In genomic region chr8:47905256-47905655, GRCm38 (mm10) we compare ENCODE assay signal across 31 mouse cellular contexts.
"Had no signal": no experiment of that assay in that cellular context is flagged by ENCODE, and none has a peak within 500 bp of the region (broad histone marks: within the 10 kb centered on the region; RNA-seq: fewer than 3 reads in every experiment).

No protein-coding gene starts in this region.

- H3K4me2 ChIP-seq: limb, embryonic 12.5 days; limb, embryonic 13.5 days; limb, embryonic 15.5 days; liver, embryonic 11.5 days; liver, embryonic 12.5 days; liver, embryonic 13.5 days; liver, embryonic 15.5 days; lung, embryonic 14.5 days; lung, embryonic 15.5 days; midbrain, embryonic 12.5 days; midbrain, embryonic 13.5 days; midbrain, embryonic 15.5 days had no signal

- H3K36me3 ChIP-seq: liver, embryonic 12.5 days; liver, embryonic 13.5 days; liver, embryonic 15.5 days; midbrain, embryonic 12.5 days; midbrain, embryonic 13.5 days; midbrain, embryonic 15.5 days had no signal

- H3K4me1 ChIP-seq: limb, embryonic 10.5 days; limb, embryonic 12.5 days; limb, embryonic 13.5 days; limb, embryonic 15.5 days; liver, embryonic 12.5 days; liver, embryonic 13.5 days; liver, embryonic 15.5 days; megakaryocyte, embryonic 14.5 days; midbrain, embryonic 10.5 days; midbrain, embryonic 12.5 days; midbrain, embryonic 13.5 days; midbrain, embryonic 15.5 days had no signal

- H3K4me3 ChIP-seq: left cerebral cortex, adult 2 months; limb, embryonic 10.5 days; limb, embryonic 12.5 days; limb, embryonic 13.5 days; limb, embryonic 15.5 days; liver, embryonic 12.5 days; liver, embryonic 13.5 days; liver, embryonic 15.5 days; lung, embryonic 15.5 days; megakaryocyte, embryonic 14.5 days; midbrain, embryonic 10.5 days; midbrain, embryonic 12.5 days; midbrain, embryonic 13.5 days; midbrain, embryonic 15.5 days; myocyte had no signal

- DNase-seq: left cerebral cortex, postnatal 4 days; liver; liver, embryonic 13.5 days; liver, postnatal 0 days; lung, adult 18-20 months; lung, adult 2 months; lung, embryonic 14.5 days; lung, postnatal 10 days; lung, postnatal 14 days; lung, postnatal 36 days; lung, postnatal 4 days; midbrain, embryonic 14.5 days had no signal

- H3K27ac ChIP-seq: left cerebral cortex, adult 2 months; limb, embryonic 10.5 days; limb, embryonic 12.5 days; limb, embryonic 13.5 days; limb, embryonic 15.5 days; liver, embryonic 12.5 days; liver, embryonic 13.5 days; liver, embryonic 14.5 days; liver, embryonic 15.5 days; lung, embryonic 15.5 days; macrophage; midbrain, embryonic 10.5 days; midbrain, embryonic 12.5 days; midbrain, embryonic 13.5 days; midbrain, embryonic 15.5 days had no signal

- H3K27me3 ChIP-seq: limb, embryonic 12.5 days; limb, embryonic 13.5 days; limb, embryonic 15.5 days; liver, embryonic 12.5 days; liver, embryonic 13.5 days; liver, embryonic 15.5 days; lung, embryonic 15.5 days; megakaryocyte, embryonic 14.5 days; midbrain, embryonic 12.5 days; midbrain, embryonic 13.5 days; midbrain, embryonic 15.5 days had no signal

- ATAC-seq: liver, embryonic 12.5 days; liver, postnatal 0 days; lung, postnatal 0 days; midbrain, embryonic 13.5 days; midbrain, embryonic 15.5 days; midbrain, embryonic 16.5 days had no signal

- H3K9ac ChIP-seq: limb, embryonic 12.5 days; limb, embryonic 13.5 days; limb, embryonic 15.5 days; liver, embryonic 12.5 days; liver, embryonic 13.5 days; liver, embryonic 14.5 days; liver, embryonic 15.5 days; liver, postnatal 0 days; lung, embryonic 14.5 days; lung, embryonic 15.5 days; midbrain, embryonic 12.5 days; midbrain, embryonic 13.5 days; midbrain, embryonic 15.5 days had no signal

- H3K9me3 ChIP-seq: limb, embryonic 10.5 days; limb, embryonic 15.5 days; liver, embryonic 12.5 days; liver, embryonic 13.5 days; liver, embryonic 15.5 days had no signal
